Mouse (Mus musculus) adrenal gland (tissue): Measurements from ENCODE around the gene Dock4.

Experiments
- intact Hi-C: fragments of 180-260 bp; cut with DNase I; formaldehyde crosslinking; loops from one replicate; pipeline ENCODE4 v1.15.1; 2025
- long read RNA-seq, 2 experiments: library from polyadenylated mRNA; unstranded; transcript quantifications; one replicate each; pipeline ENCODE4 v2.0.0; 2020; ENCODE audit warnings: borderline replicate concordance in 1 of 2; ENCODE audit not compliant: insufficient replicate concordance in 1 of 2

Dock4 gene
- long read RNA-seq, experiment 1, partial matches to known transcripts, result 0 of 1 reads
- long read RNA-seq, experiment 1, other reads (novel, unspliced or antisense), result 1 of 1 reads
- long read RNA-seq, experiment 2, partial matches to known transcripts, result 1 of 3 reads
- long read RNA-seq, experiment 2, other reads (novel, unspliced or antisense), result 0 of 3 reads

- intact Hi-C loops, result loop anchor here (5.0 to 10.0 kb wide), 2 partner anchors 129 to 226 kb away; no protein-coding TSS in a partner anchor
These were observed at the start of gene Dock4, which contains the start of gene Zfp277 for GRCm38 (mm10) chr12:40445648-40446449. Gene Dock4, plus strand, starts transcription at chr12:40445952. Gene Zfp277, minus strand, starts transcription at chr12:40445902.

GRCm38 (mm10) chr12:40398916-40399315 is 46.8 kb upstream of the Dock4 start:
- intact Hi-C loops, result no loop called here

- intact Hi-C loops, result no loop called here
These were observed 46.4 kb upstream of the Dock4 start for GRCm38 (mm10) chr12:40399386-40399785.

GRCm38 (mm10) chr12:40399812-40400211 is 45.9 kb upstream of the Dock4 start:
- intact Hi-C loops, result no loop called here

- intact Hi-C loops, result no loop called here
These were observed 31.0 kb upstream of the Dock4 start for GRCm38 (mm10) chr12:40414682-40415311.

GRCm38 (mm10) chr12:40415312-40415925 is 30.3 kb upstream of the Dock4 start:
- intact Hi-C loops, result no loop called here

- intact Hi-C loops, result no loop called here
These were observed 28.5 kb upstream of the Dock4 start for GRCm38 (mm10) chr12:40417257-40417656.

- intact Hi-C loops, result no loop called here
These were observed 20.8 kb upstream of the Dock4 start for GRCm38 (mm10) chr12:40424991-40425390.

- intact Hi-C loops, result no loop called here
These were observed 18.1 kb upstream of the Dock4 start for GRCm38 (mm10) chr12:40427606-40428005.

- intact Hi-C loops, result no loop called here
These were observed 15.8 kb upstream of the Dock4 start for GRCm38 (mm10) chr12:40429976-40430375.

- intact Hi-C loops, result no loop called here
These were observed 14.7 kb upstream of the Dock4 start for GRCm38 (mm10) chr12:40431075-40431474.

- intact Hi-C loops, result no loop called here
These were observed 11.7 kb upstream of the Dock4 start for GRCm38 (mm10) chr12:40434101-40434500.

- intact Hi-C loops, result no loop called here
These were observed 7.7 kb upstream of the Dock4 start for GRCm38 (mm10) chr12:40438049-40438448.

- intact Hi-C loops, result loop anchor here (5.0 to 10.0 kb wide), 2 partner anchors 130 to 227 kb away; no protein-coding TSS in a partner anchor
These were observed 546 bp upstream of the Dock4 start for GRCm38 (mm10) chr12:40445206-40445605.

- intact Hi-C loops, result loop anchor here (5.0 to 10.0 kb wide), 2 partner anchors 128 to 226 kb away; no protein-coding TSS in a partner anchor
These were observed 964 bp downstream of the Dock4 start for GRCm38 (mm10) chr12:40446450-40447381.

- intact Hi-C loops, result loop anchor here (5.0 to 10.0 kb wide), 2 partner anchors 127 to 225 kb away; no protein-coding TSS in a partner anchor
These were observed 2.0 kb downstream of the Dock4 start for GRCm38 (mm10) chr12:40447561-40448355.

- intact Hi-C loops, result loop anchor here (5.0 to 10.0 kb wide), 2 partner anchors 126 to 223 kb away; no protein-coding TSS in a partner anchor
These were observed 3.5 kb downstream of the Dock4 start for GRCm38 (mm10) chr12:40449119-40449795.

GRCm38 (mm10) chr12:40456517-40456916 is 10.8 kb downstream of the Dock4 start:
- intact Hi-C loops, result no loop called here

- intact Hi-C loops, result no loop called here
These were observed 13.2 kb downstream of the Dock4 start for GRCm38 (mm10) chr12:40458977-40459376.
